Mouse (Mus musculus): ENCODE results near the gene Gtf2ird1. TPM values are rescaled to one million over a fixed set of nuclear protein-coding genes. Genes with fewer than 3 reads are reported as not detected.

Gtf2ird1 gene
- total and polyA plus RNA-seq, 3 experiments, result 13.4 to 26.4 (median 23.8) TPM

GRCm38 (mm10) chr5:134442066-134442465 is 14.4 kb downstream of the Gtf2ird1 start:
- 92% methylated on average over 3 of the region's 3 CpGs for WGBS
- Histone ChIP-seq H3K4me1 (ENCODE audit: control insufficient read depth, insufficient read depth, low read length) (peaks cover 18% of the 10 kb centered on the region), H3K4me3 (no peak overlapping the region), H3K79me2 (replicated peaks; ENCODE audit: control insufficient read depth, insufficient read depth, low read length) (peaks cover 2% of the 10 kb centered on the region; the same call in 1 of the 2 replicates), H3K9ac (ENCODE audit: low read depth, low read length) (no peak overlapping the region), H3K27ac (no peak overlapping the region), H3K27me3 (ENCODE audit: control insufficient read depth, insufficient read depth, low read length) (no peaks in the 10 kb centered on the region), H3K36me3 (ENCODE audit: control insufficient read depth, insufficient read depth, low read length) (no peaks in the 10 kb centered on the region)
- TF ChIP-seq CTCF (IDR thresholded peaks at IDR 0.05), result no peak
- TF ChIP-seq POLR2A (IDR thresholded peaks at IDR 0.05; ENCODE audit: insufficient read depth, low read depth, low read length), result no peak
- TF ChIP-seq EP300 (IDR thresholded peaks at IDR 0.05; ENCODE audit: insufficient read depth, low read depth, low read length), result no peak
- no peak for DNase-seq
- intact Hi-C loops (cut with DNase I), result no loop called here

GRCm38 (mm10) chr5:134441105-134441504 is 15.4 kb downstream of the Gtf2ird1 start:
- no peak for TF ChIP-seq POLR2A (IDR thresholded peaks at IDR 0.05; ENCODE audit: insufficient read depth, low read depth, low read length)
- TF ChIP-seq CTCF (IDR thresholded peaks at IDR 0.05), result no peak
- no peak for TF ChIP-seq EP300 (IDR thresholded peaks at IDR 0.05; ENCODE audit: insufficient read depth, low read depth, low read length)
- no peak for DNase-seq
- Histone ChIP-seq H3K9ac (ENCODE audit: low read depth, low read length) (no peak overlapping the region), H3K4me1 (ENCODE audit: control insufficient read depth, insufficient read depth, low read length) (peaks cover 20% of the 10 kb centered on the region), H3K79me2 (replicated peaks; ENCODE audit: control insufficient read depth, insufficient read depth, low read length) (peaks cover 2% of the 10 kb centered on the region; the same call in 1 of the 2 replicates), H3K27ac (no peak overlapping the region), H3K27me3 (ENCODE audit: control insufficient read depth, insufficient read depth, low read length) (no peaks in the 10 kb centered on the region), H3K4me3 (no peak overlapping the region), H3K36me3 (ENCODE audit: control insufficient read depth, insufficient read depth, low read length) (no peaks in the 10 kb centered on the region)
- intact Hi-C loops (cut with DNase I), result no loop called here
- WGBS, result 35% methylated on average over 3 of the region's 3 CpGs

- peak; percentile 62 for DNase-seq
- WGBS, result 22% methylated on average over 12 of the region's 12 CpGs
These were observed 16.4 kb downstream of the Gtf2ird1 start for GRCm38 (mm10) chr5:134440098-134440497.

GRCm38 (mm10) chr5:134439481-134439880 is 17.0 kb downstream of the Gtf2ird1 start:
- no peaks in the 10 kb centered on the region for H3K36me3 ChIP-seq (ENCODE audit: control insufficient read depth, insufficient read depth, low read length)
- no peak for DNase-seq
- no peak for TF ChIP-seq EP300 (IDR thresholded peaks at IDR 0.05; ENCODE audit: insufficient read depth, low read depth, low read length)
- no peak for TF ChIP-seq POLR2A (IDR thresholded peaks at IDR 0.05; ENCODE audit: insufficient read depth, low read depth, low read length)
- no peak for TF ChIP-seq CTCF (IDR thresholded peaks at IDR 0.05)
- WGBS, result 94% methylated on average over 7 of the region's 7 CpGs
- no peak overlapping the region for H3K4me3 ChIP-seq
- intact Hi-C loops (cut with DNase I), result loop anchor here (2.0 kb wide), 1 partner anchor 15 kb away; no protein-coding TSS in a partner anchor
- H3K4me1 ChIP-seq (ENCODE audit: control insufficient read depth, insufficient read depth, low read length), result peaks cover 19% of the 10 kb centered on the region
- H3K79me2 ChIP-seq (replicated peaks; ENCODE audit: control insufficient read depth, insufficient read depth, low read length), result peaks cover 2% of the 10 kb centered on the region; the same call in 1 of the 2 replicates
- H3K27ac ChIP-seq, result no peak overlapping the region; the same call in 1 of the 2 replicates
- no peak overlapping the region for H3K9ac ChIP-seq (ENCODE audit: low read depth, low read length)
- no peaks in the 10 kb centered on the region for H3K27me3 ChIP-seq (ENCODE audit: control insufficient read depth, insufficient read depth, low read length)

More at GRCm38 (mm10) chr5:134440098-134440497, 16.4 kb downstream of the Gtf2ird1 start:
- intact Hi-C loops (cut with DNase I), result no loop called here
- Histone ChIP-seq H3K4me3 (no peak overlapping the region), H3K9ac (ENCODE audit: low read depth, low read length) (no peak overlapping the region), H3K27ac (no peak overlapping the region; the same call in 1 of the 2 replicates), H3K4me1 (ENCODE audit: control insufficient read depth, insufficient read depth, low read length) (peaks cover 19% of the 10 kb centered on the region), H3K36me3 (ENCODE audit: control insufficient read depth, insufficient read depth, low read length) (no peaks in the 10 kb centered on the region), H3K79me2 (replicated peaks; ENCODE audit: control insufficient read depth, insufficient read depth, low read length) (peaks cover 2% of the 10 kb centered on the region; the same call in 1 of the 2 replicates), H3K27me3 (ENCODE audit: control insufficient read depth, insufficient read depth, low read length) (no peaks in the 10 kb centered on the region)
- TF ChIP-seq POLR2A (IDR thresholded peaks at IDR 0.05; ENCODE audit: insufficient read depth, low read depth, low read length), result no peak
- no peak for TF ChIP-seq CTCF (IDR thresholded peaks at IDR 0.05)
- no peak for TF ChIP-seq EP300 (IDR thresholded peaks at IDR 0.05; ENCODE audit: insufficient read depth, low read depth, low read length)

GRCm38 (mm10) chr5:134438676-134439425 is 17.7 kb downstream of the Gtf2ird1 start:
- TF ChIP-seq CTCF (IDR thresholded peaks at IDR 0.05), result no peak
- no peak for TF ChIP-seq POLR2A (IDR thresholded peaks at IDR 0.05; ENCODE audit: insufficient read depth, low read depth, low read length)
- TF ChIP-seq EP300 (IDR thresholded peaks at IDR 0.05; ENCODE audit: insufficient read depth, low read depth, low read length), result no peak
- peaks cover 19% of the 10 kb centered on the region for H3K4me1 ChIP-seq (ENCODE audit: control insufficient read depth, insufficient read depth, low read length)
- intact Hi-C loops (cut with DNase I), result loop anchor here (2.0 kb wide), 1 partner anchor 14 kb away; no protein-coding TSS in a partner anchor
- no peaks in the 10 kb centered on the region for H3K36me3 ChIP-seq (ENCODE audit: control insufficient read depth, insufficient read depth, low read length)
- H3K27ac ChIP-seq, result no peak overlapping the region
- 0 out of 2 replicates have a peak, but pooled peaks cover 2% of the 10 kb centered on the region for H3K79me2 ChIP-seq (replicated peaks; ENCODE audit: control insufficient read depth, insufficient read depth, low read length)
- H3K27me3 ChIP-seq (ENCODE audit: control insufficient read depth, insufficient read depth, low read length), result no peaks in the 10 kb centered on the region
- WGBS, result 85% methylated on average over 6 of the region's 6 CpGs
- no peak for DNase-seq
- H3K9ac ChIP-seq (ENCODE audit: low read depth, low read length), result no peak overlapping the region
- no peak overlapping the region for H3K4me3 ChIP-seq

GRCm38 (mm10) chr5:134437459-134437827 is 19.1 kb downstream of the Gtf2ird1 start:
- H3K9ac ChIP-seq (ENCODE audit: low read depth, low read length), result no peak overlapping the region
- no peaks in the 10 kb centered on the region for H3K36me3 ChIP-seq (ENCODE audit: control insufficient read depth, insufficient read depth, low read length)
- H3K79me2 ChIP-seq (replicated peaks; ENCODE audit: control insufficient read depth, insufficient read depth, low read length), result 0 out of 2 replicates have a peak, but pooled peaks cover 2% of the 10 kb centered on the region
- peak overlapping the region; percentile 33 for H3K27ac ChIP-seq
- H3K4me3 ChIP-seq, result no peak overlapping the region
- intact Hi-C loops (cut with DNase I), result loop anchor here (2.0 kb wide), 1 partner anchor 17 kb away; no protein-coding TSS in a partner anchor
- 29% methylated on average over 14 of the region's 14 CpGs for WGBS
- TF ChIP-seq CTCF (IDR thresholded peaks at IDR 0.05), result no peak
- no peak for TF ChIP-seq POLR2A (IDR thresholded peaks at IDR 0.05; ENCODE audit: insufficient read depth, low read depth, low read length)
- 0 out of 2 replicates have a peak, but pooled peaks have one; percentile 13 for TF ChIP-seq EP300 (IDR thresholded peaks at IDR 0.05; ENCODE audit: insufficient read depth, low read depth, low read length)
- peaks cover 19% of the 10 kb centered on the region for H3K4me1 ChIP-seq (ENCODE audit: control insufficient read depth, insufficient read depth, low read length)
- peak; percentile 70 to 83 for DNase-seq
- H3K27me3 ChIP-seq (ENCODE audit: control insufficient read depth, insufficient read depth, low read length), result no peaks in the 10 kb centered on the region

Measured in heart, adult 2 months (tissue).